Mouse (Mus musculus) midbrain, embryonic 16.5 days (tissue): ENCODE results near the gene Ldlrad3. TPM values are rescaled to one million over a fixed set of nuclear protein-coding genes. Genes with fewer than 3 reads are reported as not detected.

Experiments used
- ATAC-seq: fragments of 200-750 bp; cut with Nextera tagmentation; 2 replicates; pipeline ENCODE4 v1.8.0; 2017; ENCODE audit warnings: moderate TSS enrichment
- H3K27ac ChIP-seq: fragments of 300-500 bp; sonication (generic); 2 replicates; pipeline ENCODE4 v1.5.1; 2014; ENCODE audit warnings: mild to moderate bottlenecking, low read length, mixed read lengths
- H3K27me3 ChIP-seq: fragments of 300-500 bp; sonication (generic); 2 replicates; pipeline ENCODE4 v1.6.1; 2014; ENCODE audit warnings: low read depth, low read length, mixed read lengths; ENCODE audit not compliant: control insufficient read depth, insufficient read depth
- H3K36me3 ChIP-seq: fragments of 300-500 bp; sonication (generic); 2 replicates; pipeline ENCODE4 v1.6.1; 2014; ENCODE audit warnings: mild to moderate bottlenecking, low read length, moderate library complexity, mixed read lengths; ENCODE audit not compliant: control insufficient read depth, insufficient read depth
- H3K4me1 ChIP-seq: fragments of 300-500 bp; sonication (generic); 2 replicates; pipeline ENCODE4 v1.6.1; 2014; ENCODE audit warnings: mild to moderate bottlenecking, low read length, mixed read lengths; ENCODE audit not compliant: control insufficient read depth, insufficient read depth
- H3K4me2 ChIP-seq: fragments of 300-500 bp; sonication (generic); 2 replicates; pipeline ENCODE4 v1.6.1; 2014; ENCODE audit warnings: mild to moderate bottlenecking, low read length, mixed read lengths
- H3K4me3 ChIP-seq: fragments of 300-500 bp; sonication (generic); 2 replicates; pipeline ENCODE4 v1.5.1; 2014; ENCODE audit warnings: low read depth, mild to moderate bottlenecking, low read length, moderate library complexity, mixed read lengths
- H3K9ac ChIP-seq: fragments of 300-500 bp; sonication (generic); 2 replicates; pipeline ENCODE4 v1.6.1; 2014; ENCODE audit warnings: low read depth, low read length, mixed read lengths
- H3K9me3 ChIP-seq: fragments of 300-500 bp; sonication (generic); replicated peaks from 2 replicates; pipeline ENCODE4 v1.6.1; 2014; ENCODE audit warnings: mild to moderate bottlenecking, low read length, mixed read lengths; ENCODE audit not compliant: control insufficient read depth, poor library complexity, severe bottlenecking
- WGBS: fragments of 180-500 bp; shearing (Covaris S2); extraction: QIAGEN DNeasy Blood & Tissue Kit; methylation state at CpG from one replicate; pipeline ENCODE4 v1.1.7; 2014; 5-methylcytosine and 5-hydroxymethylcytosine counted together
- polyA plus RNA-seq: library from polyadenylated mRNA; unstranded; fragments of >200 nt; fragmentation: Nextera tagmentation; extraction: Ambion mirVana; gene quantifications from 2 replicates; pipeline ENCODE4 v1.2.1, GENCODE M21; 2015

Gene Ldlrad3
- polyA plus RNA-seq, 1 experiment from 2014 or later: 26.6 TPM

- no peak overlapping the region for H3K4me2 ChIP-seq
- 0 out of 2 replicates have a peak, but pooled peaks cover under 1% of the 10 kb centered on the region for H3K4me1 ChIP-seq
- H3K27me3 ChIP-seq: no peaks in the 10 kb centered on the region
- H3K4me3 ChIP-seq: no peak overlapping the region
- ATAC-seq: no peak
- WGBS: 63% methylated on average over 4 of the region's 4 CpGs
- H3K9me3 ChIP-seq: no peaks in the 10 kb centered on the region
- H3K36me3 ChIP-seq: no peaks in the 10 kb centered on the region
- no peak overlapping the region for H3K27ac ChIP-seq
- no peak overlapping the region for H3K9ac ChIP-seq
Observed at GRCm38 (mm10) chr2:102100490-102100889, 85.7 kb downstream of the Ldlrad3 start.

GRCm38 (mm10) chr2:102099702-102100450, 86.3 kb downstream of the Ldlrad3 start:
- no peaks in the 10 kb centered on the region for H3K9me3 ChIP-seq
- H3K36me3 ChIP-seq: no peaks in the 10 kb centered on the region
- H3K4me3 ChIP-seq: no peak overlapping the region
- no peak overlapping the region for H3K9ac ChIP-seq
- H3K27ac ChIP-seq: no peak overlapping the region
- H3K4me2 ChIP-seq: no peak overlapping the region
- no peaks in the 10 kb centered on the region for H3K27me3 ChIP-seq
- H3K4me1 ChIP-seq: peaks cover 6% of the 10 kb centered on the region
- 80% methylated on average over 14 of the region's 14 CpGs for WGBS
- ATAC-seq: no peak

DNA sequence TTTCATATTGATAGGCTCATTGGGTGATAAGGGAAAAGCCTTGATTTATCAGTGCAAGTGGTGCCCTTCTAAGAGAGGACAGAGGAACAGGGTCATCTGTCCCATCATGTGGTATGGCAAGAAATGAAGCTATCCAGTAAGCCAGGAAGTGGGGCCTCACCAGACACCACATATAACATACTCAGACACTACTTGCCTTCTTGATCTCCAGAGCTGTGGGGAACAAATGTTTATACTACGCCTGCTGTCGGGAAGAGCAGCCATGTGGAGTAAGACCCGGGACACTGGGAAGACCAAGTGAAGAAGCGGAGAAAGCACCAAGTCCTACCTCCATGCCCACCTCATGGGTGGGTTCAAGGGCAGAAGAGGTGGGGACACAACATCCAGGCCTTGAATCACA, 86.9 kb downstream of the Ldlrad3 start:
- H3K36me3 ChIP-seq: no peaks in the 10 kb centered on the region
- no peak overlapping the region for H3K9ac ChIP-seq
- H3K4me2 ChIP-seq: no peak overlapping the region
- ATAC-seq: no peak
- H3K9me3 ChIP-seq: no peaks in the 10 kb centered on the region
- 89% methylated on average over 4 of the region's 4 CpGs for WGBS
- no peak overlapping the region for H3K27ac ChIP-seq
- no peaks in the 10 kb centered on the region for H3K27me3 ChIP-seq
- H3K4me3 ChIP-seq: no peak overlapping the region
- H3K4me1 ChIP-seq: peaks cover 12% of the 10 kb centered on the region

- 33% methylated on average over 11 of the region's 11 CpGs for WGBS
- H3K4me1 ChIP-seq: peaks cover 28% of the 10 kb centered on the region
- peak; percentile 8; the same call in 1 of the 2 replicates for ATAC-seq
- no peak overlapping the region for H3K4me3 ChIP-seq
- H3K9me3 ChIP-seq: no peaks in the 10 kb centered on the region
- no peak overlapping the region for H3K9ac ChIP-seq
- H3K27me3 ChIP-seq: no peaks in the 10 kb centered on the region
- no peak overlapping the region for H3K27ac ChIP-seq
- H3K36me3 ChIP-seq: no peaks in the 10 kb centered on the region
- no peak overlapping the region for H3K4me2 ChIP-seq
Observed at GRCm38 (mm10) chr2:102094773-102095172, 91.4 kb downstream of the Ldlrad3 start.

GRCm38 (mm10) chr2:102094281-102094680, 91.9 kb downstream of the Ldlrad3 start:
- no peak overlapping the region for H3K4me3 ChIP-seq
- no peaks in the 10 kb centered on the region for H3K27me3 ChIP-seq
- no peak overlapping the region for H3K9ac ChIP-seq
- peaks cover 28% of the 10 kb centered on the region for H3K4me1 ChIP-seq
- ATAC-seq: peak; percentile 13; the same call in 1 of the 2 replicates
- no peak overlapping the region for H3K27ac ChIP-seq
- H3K9me3 ChIP-seq: no peaks in the 10 kb centered on the region
- no peaks in the 10 kb centered on the region for H3K36me3 ChIP-seq
- no peak overlapping the region for H3K4me2 ChIP-seq
- WGBS: 54% methylated on average over 3 of the region's 3 CpGs

GRCm38 (mm10) chr2:102092579-102092978, 93.6 kb downstream of the Ldlrad3 start:
- no peak overlapping the region for H3K4me2 ChIP-seq
- H3K4me3 ChIP-seq: no peak overlapping the region
- H3K4me1 ChIP-seq: peaks cover 28% of the 10 kb centered on the region
- no peaks in the 10 kb centered on the region for H3K27me3 ChIP-seq
- no peak for ATAC-seq
- WGBS: 71% methylated on average over 10 of the region's 10 CpGs
- H3K9ac ChIP-seq: no peak overlapping the region
- no peaks in the 10 kb centered on the region for H3K9me3 ChIP-seq
- no peaks in the 10 kb centered on the region for H3K36me3 ChIP-seq
- no peak overlapping the region for H3K27ac ChIP-seq

DNA sequence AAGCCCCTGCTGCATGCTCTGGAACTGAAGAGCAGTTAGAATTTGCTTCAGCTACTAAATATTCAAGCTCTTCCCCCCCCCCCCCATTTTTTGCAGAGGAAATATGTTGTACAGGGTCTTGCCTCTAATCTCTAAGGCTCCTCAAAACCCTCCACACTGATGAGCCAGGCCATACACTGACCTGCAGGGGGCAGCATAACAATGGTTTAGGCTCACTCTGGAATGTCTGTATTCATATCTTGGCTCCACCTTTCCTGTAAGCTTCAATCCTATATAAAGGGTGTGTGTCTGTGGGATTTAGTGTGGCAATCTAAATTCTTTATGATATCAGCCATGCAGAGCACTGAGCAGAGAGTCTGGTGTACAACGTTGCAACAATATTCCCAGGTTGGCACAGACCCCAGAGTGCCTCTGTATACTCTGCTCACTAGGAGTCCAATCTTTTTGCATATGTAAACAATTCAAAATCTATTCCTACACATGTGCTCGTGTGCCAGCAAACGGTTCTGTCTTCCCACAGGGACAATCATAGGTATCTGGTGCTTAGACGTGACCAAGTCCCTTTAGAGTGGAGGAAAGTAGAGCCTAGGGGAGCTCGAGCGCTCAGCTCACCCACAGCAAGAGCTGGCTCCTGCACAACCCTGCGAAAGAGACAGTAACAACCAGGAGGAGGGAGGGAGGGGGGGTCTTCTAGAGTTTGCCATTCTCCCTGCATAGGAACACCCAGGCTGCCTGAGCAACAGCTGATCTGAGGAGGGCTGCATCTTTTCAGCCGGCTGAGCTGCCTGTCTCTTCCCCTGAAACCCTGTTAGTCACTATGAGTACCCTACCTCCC, 94.5 kb downstream of the Ldlrad3 start:
- H3K27ac ChIP-seq: 0 out of 2 replicates have a peak overlapping the region, but pooled peaks have one; percentile 37
- no peak overlapping the region for H3K9ac ChIP-seq
- no peaks in the 10 kb centered on the region for H3K36me3 ChIP-seq
- peaks cover 28% of the 10 kb centered on the region for H3K4me1 ChIP-seq
- ATAC-seq: peak; percentile 88
- 0 out of 2 replicates have a peak overlapping the region, but pooled peaks have one; percentile 4 for H3K4me2 ChIP-seq
- WGBS: 24% methylated on average over 8 of the region's 8 CpGs
- H3K27me3 ChIP-seq: no peaks in the 10 kb centered on the region
- H3K4me3 ChIP-seq: no peak overlapping the region
- H3K9me3 ChIP-seq: no peaks in the 10 kb centered on the region

GRCm38 (mm10) chr2:102087787-102088186, 98.4 kb downstream of the Ldlrad3 start:
- no peaks in the 10 kb centered on the region for H3K9me3 ChIP-seq
- H3K36me3 ChIP-seq: no peaks in the 10 kb centered on the region
- peaks cover 14% of the 10 kb centered on the region for H3K4me1 ChIP-seq
- no peak overlapping the region for H3K27ac ChIP-seq
- no peaks in the 10 kb centered on the region for H3K27me3 ChIP-seq
- no peak overlapping the region for H3K4me2 ChIP-seq
- no peak for ATAC-seq
- 96% methylated on average over 5 of the region's 5 CpGs for WGBS
- H3K4me3 ChIP-seq: no peak overlapping the region
- no peak overlapping the region for H3K9ac ChIP-seq

GRCm38 (mm10) chr2:102086583-102086982, 99.6 kb downstream of the Ldlrad3 start:
- ATAC-seq: no peak
- Histone ChIP-seq H3K4me2 (no peak overlapping the region), H3K9ac (no peak overlapping the region), H3K9me3 (no peaks in the 10 kb centered on the region), H3K4me3 (no peak overlapping the region), H3K27ac (no peak overlapping the region), H3K4me1 (peaks cover 4% of the 10 kb centered on the region), H3K36me3 (no peaks in the 10 kb centered on the region), H3K27me3 (no peaks in the 10 kb centered on the region)
- 97% methylated on average over 23 of the region's 23 CpGs for WGBS
